Mouse (Mus musculus) kidney, adult 2 months (tissue): ENCODE results near the gene Gsg1l.

ENCODE experiments used
- CTCF ChIP-seq: fragments of 200-500 bp; conservative IDR thresholded peaks from 2 replicates; pipeline ENCODE4 v1.5.1; 2011; ENCODE audit warnings: low read depth, mild to moderate bottlenecking, control low read depth, low read length, moderate library complexity, mixed read lengths; ENCODE audit not compliant: insufficient read depth, insufficient read length
- POLR2A ChIP-seq: fragments of 200-500 bp; IDR thresholded peaks from one replicate; pipeline ENCODE4 v1.6.1; 2011; ENCODE audit warnings: low read depth, low read length, control low read depth

DNA sequence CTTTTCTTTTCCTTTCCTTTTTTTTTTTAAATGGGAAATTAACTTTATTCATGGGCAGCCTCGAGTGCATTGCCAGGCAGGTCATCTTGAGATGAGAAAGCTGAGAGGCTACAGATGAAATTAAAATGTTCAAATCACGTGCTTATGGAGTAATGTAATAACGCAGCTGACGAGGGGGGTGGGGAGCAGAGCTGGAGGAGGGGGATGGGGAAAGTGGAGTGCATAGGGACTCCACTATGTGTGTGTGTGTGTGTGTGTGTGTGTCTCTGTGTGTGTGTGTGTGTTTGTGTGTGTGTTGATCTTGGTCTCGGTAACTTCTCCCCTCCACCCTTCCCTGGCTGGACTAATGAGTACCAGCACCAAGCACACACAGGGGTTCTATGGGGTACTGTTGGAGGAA is 150.6 kb downstream of the Gsg1l start:
- no peak for TF ChIP-seq CTCF
- TF ChIP-seq POLR2A: no peak
